Mouse (Mus musculus): ENCODE results near the gene Stx2. TPM values are rescaled to one million over a fixed set of nuclear protein-coding genes. Genes with fewer than 3 reads are reported as not detected.

Gene Stx2
- polyA plus RNA-seq (2014; fragmentation: Nextera tagmentation; extraction: Ambion mirVana) = 15.0 and 15.2 TPM in 2 replicates

DNA sequence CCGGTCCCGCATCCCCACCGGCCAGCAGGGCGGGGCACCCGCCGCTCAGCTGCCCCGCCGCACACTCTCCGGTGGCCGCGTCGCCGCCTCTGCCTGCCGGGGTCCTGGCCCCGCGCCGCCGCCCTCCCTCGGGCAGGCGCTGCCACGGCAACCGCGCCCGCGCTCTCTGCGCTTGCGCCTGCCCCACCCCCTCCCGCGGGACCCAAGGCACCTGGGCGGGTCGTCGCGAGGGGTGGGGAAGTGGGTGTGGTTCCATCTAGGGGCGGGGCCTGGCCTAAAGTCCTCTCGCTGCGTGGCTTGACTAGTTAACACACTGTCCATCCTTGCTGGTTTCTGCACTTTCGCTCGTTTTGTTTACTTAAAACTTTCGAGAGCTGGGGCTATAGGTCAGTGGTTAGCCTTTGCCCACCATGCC lies at the start of gene Stx2:
TSS of gene Stx2 (minus strand) at position 163 of the 415 bp plus-strand sequence.
- H3K27ac ChIP-seq = 0 out of 2 replicates have a peak within 1 kb of the TSS, but pooled peaks have one; percentile 3
- peak within 1 kb of the TSS; percentile 54 for H3K4me3 ChIP-seq (replicated peaks; ENCODE audit: low read length)
- WGBS = under 1% methylated on average over 37 of the region's 39 CpGs
- no peaks in the 10 kb centered on the region for H3K27me3 ChIP-seq (ENCODE audit: control insufficient read depth, insufficient read depth, low read length)
- peak within 1 kb of the TSS; percentile 51 for H3K4me2 ChIP-seq (replicated peaks)
- DNase-seq (ENCODE audit: low spot score) (peak; percentile 80), ATAC-seq (ENCODE audit: low FRiP score) (peak; percentile 88)
- H3K9ac ChIP-seq = peak within 1 kb of the TSS; percentile 68
- H3K4me1 ChIP-seq (replicated peaks; ENCODE audit: control insufficient read depth, insufficient read depth, low read length) = peaks cover 17% of the 10 kb centered on the region
- H3K9me3 ChIP-seq (ENCODE audit: control insufficient read depth, low read length) = no peaks in the 10 kb centered on the region
- peaks cover 8% of the 10 kb centered on the region; the same call in 1 of the 2 replicates for H3K36me3 ChIP-seq (replicated peaks; ENCODE audit: control insufficient read depth, insufficient read depth)

DNA sequence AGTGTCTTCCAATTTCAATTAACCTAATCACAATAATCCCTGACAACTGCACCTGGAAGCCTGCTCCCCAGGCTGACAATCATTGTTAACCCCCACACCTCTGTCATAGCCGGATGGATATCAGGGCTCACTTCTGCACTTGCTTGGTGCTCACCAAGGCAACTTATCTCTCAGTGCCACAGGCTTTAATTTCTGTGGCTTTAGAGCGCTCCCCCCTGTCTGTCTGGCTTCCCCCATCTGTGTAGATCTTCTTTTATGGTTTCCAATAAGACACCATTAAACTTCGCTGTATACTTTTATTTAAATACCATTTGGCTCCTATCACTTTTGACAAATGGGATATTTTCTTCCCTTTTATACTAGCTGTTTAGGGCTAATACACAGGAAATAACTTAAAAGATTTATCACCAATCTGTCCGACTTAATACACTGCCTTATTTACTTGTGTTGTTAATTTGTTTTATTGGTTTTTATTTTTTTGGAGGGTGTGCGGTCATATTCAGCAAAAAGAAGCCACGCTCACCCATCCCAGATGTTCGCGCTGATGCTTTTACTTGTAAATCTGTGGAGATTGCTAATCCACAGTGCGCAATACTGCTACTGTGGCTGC lies 46.4 kb upstream of the Stx2 start:
- H3K36me3 ChIP-seq (replicated peaks; ENCODE audit: control insufficient read depth, insufficient read depth) = no peaks in the 10 kb centered on the region
- H3K27me3 ChIP-seq (ENCODE audit: control insufficient read depth, insufficient read depth, low read length) = no peaks in the 10 kb centered on the region
- ATAC-seq (ENCODE audit: low FRiP score) (no peak), DNase-seq (ENCODE audit: low spot score) (no peak)
- no peaks in the 10 kb centered on the region for H3K9me3 ChIP-seq (ENCODE audit: control insufficient read depth, low read length)
- H3K27ac ChIP-seq = no peak overlapping the region
- H3K4me3 ChIP-seq (replicated peaks; ENCODE audit: low read length) = no peak overlapping the region
- no peak overlapping the region for H3K9ac ChIP-seq
- 88% methylated on average over 9 of the region's 9 CpGs for WGBS
- H3K4me1 ChIP-seq (replicated peaks; ENCODE audit: control insufficient read depth, insufficient read depth, low read length) = peaks cover 9% of the 10 kb centered on the region; the same call in 1 of the 2 replicates
- no peak overlapping the region for H3K4me2 ChIP-seq (replicated peaks)

DNA sequence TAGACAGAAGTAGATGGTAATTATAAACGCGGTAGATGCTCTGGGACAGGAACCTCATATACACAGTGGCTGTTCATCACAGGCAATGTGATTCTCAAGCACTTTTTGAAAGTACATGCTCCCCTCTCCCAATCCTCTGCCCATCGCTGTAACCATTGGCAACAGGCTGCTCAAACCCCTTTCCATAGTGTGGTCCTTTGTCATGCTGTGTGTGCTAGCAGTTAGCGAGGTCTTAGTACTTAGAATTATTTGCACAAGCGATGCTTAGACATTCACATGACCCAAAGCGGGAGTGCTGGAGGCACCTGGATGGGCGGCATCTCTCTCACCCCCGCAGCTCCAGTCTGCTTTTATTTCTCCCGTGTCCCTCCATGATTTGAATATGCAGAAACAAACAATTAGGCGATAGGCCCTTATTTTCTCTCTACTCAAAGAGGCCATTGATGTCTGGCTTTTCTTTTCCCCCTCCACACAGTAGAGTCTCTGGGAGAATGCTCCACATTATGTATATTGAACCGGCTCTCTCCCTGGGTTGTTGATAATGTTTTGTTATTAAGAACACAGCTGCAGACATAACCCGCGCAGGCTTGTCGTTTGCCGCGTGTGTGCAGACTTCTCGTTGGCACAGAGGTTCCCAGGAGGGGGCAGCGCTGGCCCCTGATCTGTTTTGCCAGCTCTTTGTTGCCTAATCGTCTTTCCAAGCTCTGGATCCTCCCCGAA lies 44.4 kb upstream of the Stx2 start:
- H3K4me3 ChIP-seq (replicated peaks; ENCODE audit: low read length) = no peak overlapping the region
- H3K36me3 ChIP-seq (replicated peaks; ENCODE audit: control insufficient read depth, insufficient read depth) = no peaks in the 10 kb centered on the region
- H3K4me2 ChIP-seq (replicated peaks) = peak overlapping the region; percentile 29
- H3K27ac ChIP-seq = peak overlapping the region; percentile 75
- H3K4me1 ChIP-seq (replicated peaks; ENCODE audit: control insufficient read depth, insufficient read depth, low read length) = peaks cover 9% of the 10 kb centered on the region; the same call in 1 of the 2 replicates
- WGBS = 12% methylated on average over 20 of the region's 20 CpGs
- 0 out of 2 replicates have a peak overlapping the region, but pooled peaks have one; percentile 11 for H3K9ac ChIP-seq
- no peaks in the 10 kb centered on the region for H3K27me3 ChIP-seq (ENCODE audit: control insufficient read depth, insufficient read depth, low read length)
- no peak for DNase-seq (ENCODE audit: low spot score)
- no peaks in the 10 kb centered on the region for H3K9me3 ChIP-seq (ENCODE audit: control insufficient read depth, low read length)
- peak; percentile 76 for ATAC-seq (ENCODE audit: low FRiP score)

DNA sequence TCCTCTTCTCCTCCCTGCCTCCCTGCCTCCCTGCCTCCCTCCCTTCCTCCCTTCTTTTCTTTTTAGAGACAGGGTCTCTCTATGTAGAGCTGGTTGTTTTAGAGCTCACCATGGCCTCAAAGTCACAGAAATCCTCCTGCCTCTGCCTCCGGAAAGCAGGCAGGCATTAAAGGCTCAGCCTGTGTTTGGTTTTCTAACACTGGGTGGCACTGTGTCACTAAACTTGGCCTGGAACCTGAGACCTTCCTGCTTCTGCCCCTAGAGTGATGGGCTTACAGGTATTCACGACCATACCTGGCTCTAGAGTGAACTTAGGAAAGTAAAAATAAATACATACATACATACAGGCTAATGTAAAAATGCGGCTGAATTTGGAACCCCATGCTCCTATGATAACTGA lies 43.5 kb upstream of the Stx2 start:
- 94% methylated on average over 3 of the region's 3 CpGs for WGBS
- DNase-seq (ENCODE audit: low spot score) = no peak
- H3K4me1 ChIP-seq (replicated peaks; ENCODE audit: control insufficient read depth, insufficient read depth, low read length) = peaks cover 9% of the 10 kb centered on the region; the same call in 1 of the 2 replicates
- no peaks in the 10 kb centered on the region for H3K27me3 ChIP-seq (ENCODE audit: control insufficient read depth, insufficient read depth, low read length)
- no peaks in the 10 kb centered on the region for H3K36me3 ChIP-seq (replicated peaks; ENCODE audit: control insufficient read depth, insufficient read depth)
- no peak overlapping the region for H3K4me2 ChIP-seq (replicated peaks)
- no peak overlapping the region for H3K9ac ChIP-seq
- H3K4me3 ChIP-seq (replicated peaks; ENCODE audit: low read length) = no peak overlapping the region
- no peaks in the 10 kb centered on the region for H3K9me3 ChIP-seq (ENCODE audit: control insufficient read depth, low read length)
- no peak overlapping the region for H3K27ac ChIP-seq
- no peak for ATAC-seq (ENCODE audit: low FRiP score)

DNA sequence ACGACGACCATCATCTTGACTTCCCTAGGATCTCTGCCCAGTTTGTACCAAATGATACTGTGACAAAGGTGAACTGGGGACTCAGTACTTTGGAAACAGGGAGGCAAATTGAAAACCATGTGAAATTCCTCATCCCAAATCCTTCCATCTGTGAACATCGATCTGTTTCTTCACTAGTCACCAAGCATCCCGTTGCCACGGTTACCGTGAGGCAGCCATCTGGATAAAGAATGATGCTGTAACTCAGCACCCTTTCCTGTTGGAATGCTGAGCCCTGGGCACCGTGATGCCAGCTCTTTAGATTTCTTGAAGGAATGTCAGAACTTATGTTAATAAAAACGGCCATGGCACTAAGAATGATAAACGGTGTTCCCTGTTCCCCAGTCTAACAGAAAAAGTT lies 41.0 kb upstream of the Stx2 start:
- H3K9me3 ChIP-seq (ENCODE audit: control insufficient read depth, low read length) = no peaks in the 10 kb centered on the region
- ATAC-seq (ENCODE audit: low FRiP score) = no peak
- H3K27me3 ChIP-seq (ENCODE audit: control insufficient read depth, insufficient read depth, low read length) = no peaks in the 10 kb centered on the region
- no peak overlapping the region for H3K9ac ChIP-seq
- DNase-seq (ENCODE audit: low spot score) = peak; percentile 60
- no peaks in the 10 kb centered on the region for H3K36me3 ChIP-seq (replicated peaks; ENCODE audit: control insufficient read depth, insufficient read depth)
- H3K27ac ChIP-seq = no peak overlapping the region
- WGBS = 47% methylated on average over 9 of the region's 9 CpGs
- H3K4me2 ChIP-seq (replicated peaks) = no peak overlapping the region
- no peak overlapping the region for H3K4me3 ChIP-seq (replicated peaks; ENCODE audit: low read length)
- H3K4me1 ChIP-seq (replicated peaks; ENCODE audit: control insufficient read depth, insufficient read depth, low read length) = peaks cover 15% of the 10 kb centered on the region; the same call in 1 of the 2 replicates

DNA sequence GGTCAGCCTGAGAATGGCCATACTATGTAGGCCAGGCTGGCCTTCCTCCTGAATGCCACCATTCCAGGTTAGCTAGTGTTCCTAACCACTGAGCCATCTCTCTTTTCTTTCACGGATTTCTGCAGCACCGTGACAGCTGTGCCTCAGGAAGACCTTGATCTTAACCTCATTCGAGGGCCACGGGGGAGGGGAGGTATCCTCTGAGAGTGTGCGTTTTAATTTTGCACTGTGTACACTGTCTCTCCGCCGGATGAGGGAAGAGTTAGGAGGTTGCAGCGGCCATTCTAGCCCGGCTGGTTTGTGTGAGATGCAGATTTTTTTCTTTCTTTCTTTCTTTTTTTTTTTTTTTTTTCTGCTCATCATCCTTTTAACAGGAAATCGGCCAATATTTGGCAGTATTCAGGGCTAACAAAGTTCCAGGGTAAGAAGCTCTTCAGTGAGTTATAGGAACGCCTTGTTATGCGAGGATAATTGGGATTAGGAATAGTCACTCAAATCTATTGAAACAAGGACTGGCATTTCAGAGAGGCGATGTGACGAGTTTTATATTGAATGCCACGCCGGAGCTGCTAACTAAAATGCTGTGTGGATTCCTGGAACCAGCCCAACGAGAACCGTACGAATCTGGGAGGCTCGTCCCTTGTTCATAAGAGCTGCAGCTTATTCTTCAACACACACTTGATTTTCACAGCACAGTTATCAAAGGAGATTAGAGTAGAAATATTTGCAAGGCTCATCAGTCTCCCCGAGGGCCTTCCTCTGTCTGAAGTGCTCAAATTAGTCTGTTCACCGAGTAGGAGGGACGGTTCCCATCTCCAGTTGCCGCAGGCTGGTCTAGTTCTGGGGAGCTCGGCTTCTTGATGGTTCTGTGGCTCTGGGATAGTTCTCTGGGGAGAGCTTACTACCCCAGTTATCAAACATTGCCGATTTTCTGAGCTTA lies 37.5 kb upstream of the Stx2 start:
- H3K27ac ChIP-seq = peak overlapping the region; percentile 16
- 34% methylated on average over 26 of the region's 26 CpGs for WGBS

DNA sequence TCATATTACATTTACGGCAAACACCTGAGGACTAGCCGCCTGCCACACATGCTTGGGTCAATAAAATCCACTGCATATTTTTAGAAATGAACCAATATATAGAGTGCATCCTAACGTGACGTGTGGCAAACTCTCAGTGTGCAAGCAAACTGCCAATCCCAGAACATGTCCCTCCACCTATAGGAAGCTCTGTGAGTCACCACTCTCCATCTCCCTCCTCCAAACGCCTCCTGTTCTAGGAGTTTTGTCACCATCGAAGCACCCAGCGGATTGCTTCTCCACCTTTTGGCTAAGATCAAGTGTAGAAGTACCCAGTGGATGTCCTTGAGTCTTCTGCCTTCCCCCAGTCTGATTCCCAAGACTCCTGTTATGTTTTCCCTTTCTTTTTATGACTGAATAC lies 29.4 kb upstream of the Stx2 start:
- no peaks in the 10 kb centered on the region for H3K27me3 ChIP-seq (ENCODE audit: control insufficient read depth, insufficient read depth, low read length)
- H3K4me3 ChIP-seq (replicated peaks; ENCODE audit: low read length) = no peak overlapping the region
- ATAC-seq (ENCODE audit: low FRiP score) (no peak), DNase-seq (ENCODE audit: low spot score) (no peak)
- H3K4me1 ChIP-seq (replicated peaks; ENCODE audit: control insufficient read depth, insufficient read depth, low read length) = no peaks in the 10 kb centered on the region
- H3K9ac ChIP-seq = no peak overlapping the region
- no peaks in the 10 kb centered on the region for H3K9me3 ChIP-seq (ENCODE audit: control insufficient read depth, low read length)
- H3K36me3 ChIP-seq (replicated peaks; ENCODE audit: control insufficient read depth, insufficient read depth) = no peaks in the 10 kb centered on the region
- H3K4me2 ChIP-seq (replicated peaks) = no peak overlapping the region
- 91% methylated on average over 7 of the region's 7 CpGs for WGBS
- H3K27ac ChIP-seq = no peak overlapping the region

More for the DNA sequence above, 37.5 kb upstream of the Stx2 start:
- Histone ChIP-seq H3K27me3 (ENCODE audit: control insufficient read depth, insufficient read depth, low read length) (no peaks in the 10 kb centered on the region), H3K9me3 (ENCODE audit: control insufficient read depth, low read length) (no peaks in the 10 kb centered on the region), H3K36me3 (replicated peaks; ENCODE audit: control insufficient read depth, insufficient read depth) (no peaks in the 10 kb centered on the region), H3K4me3 (replicated peaks; ENCODE audit: low read length) (no peak overlapping the region), H3K4me1 (replicated peaks; ENCODE audit: control insufficient read depth, insufficient read depth, low read length) (peaks cover 6% of the 10 kb centered on the region; the same call in 1 of the 2 replicates), H3K4me2 (replicated peaks) (peak overlapping the region; percentile 18), H3K9ac (no peak overlapping the region)
- DNase-seq (ENCODE audit: low spot score) (no peak), ATAC-seq (ENCODE audit: low FRiP score) (no peak)

DNA sequence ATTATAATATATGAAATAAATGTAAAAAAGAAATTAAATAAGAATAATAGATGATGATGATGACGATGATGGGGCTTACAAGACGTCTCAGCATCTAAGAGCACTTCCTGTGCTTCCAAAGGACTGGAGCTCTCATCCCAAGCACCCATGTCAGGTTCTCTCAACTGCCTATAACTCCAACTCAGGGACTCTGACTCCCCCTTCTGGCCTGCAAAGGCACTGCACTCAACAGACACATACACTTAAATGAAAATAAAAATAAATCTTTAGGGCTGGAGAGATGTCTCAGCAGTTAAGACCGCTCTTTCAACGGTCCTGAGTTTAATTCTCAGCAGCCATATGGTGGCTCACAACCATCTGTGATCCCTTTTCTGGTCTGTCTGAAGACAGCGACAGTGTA lies 28.3 kb upstream of the Stx2 start:
- DNase-seq (ENCODE audit: low spot score) = no peak
- H3K27ac ChIP-seq = no peak overlapping the region
- no peaks in the 10 kb centered on the region for H3K9me3 ChIP-seq (ENCODE audit: control insufficient read depth, low read length)
- no peaks in the 10 kb centered on the region for H3K36me3 ChIP-seq (replicated peaks; ENCODE audit: control insufficient read depth, insufficient read depth)
- WGBS = 91% methylated on average over 5 of the region's 5 CpGs
- ATAC-seq (ENCODE audit: low FRiP score) = no peak
- H3K4me3 ChIP-seq (replicated peaks; ENCODE audit: low read length) = no peak overlapping the region
- no peaks in the 10 kb centered on the region for H3K27me3 ChIP-seq (ENCODE audit: control insufficient read depth, insufficient read depth, low read length)
- H3K4me2 ChIP-seq (replicated peaks) = no peak overlapping the region
- no peak overlapping the region for H3K9ac ChIP-seq
- no peaks in the 10 kb centered on the region for H3K4me1 ChIP-seq (replicated peaks; ENCODE audit: control insufficient read depth, insufficient read depth, low read length)
